Mouse (Mus musculus): ENCODE data around the gene Arcn1. TPM values are rescaled to one million over a fixed set of nuclear protein-coding genes. Genes with fewer than 3 reads are reported as not detected.
"Not testable (repeated sequence)": the region's sequence is repeated elsewhere in the genome, so short reads cannot be mapped to it uniquely, and the experiment has no call there.

Gene Arcn1
- 10 to 100 TPM; 85.4 to 85.5 TPM for total RNA-seq (2021)

- intact Hi-C loops (cut with DNase I): loop anchor here (5.0 kb wide), 1 partner anchor 45 kb away; no protein-coding TSS in a partner anchor
- DNase-seq (ENCODE audit: low spot score): peak; percentile 68
Observed at GRCm38 (mm10) chr9:44767101-44768028, at the start of gene Arcn1, which contains the start of gene Ift46. Arcn1 (minus strand) TSS chr9:44767845. Ift46 (plus strand) TSS chr9:44767908.

GRCm38 (mm10) chr9:44814179-44814578 is 46.5 kb upstream of the Arcn1 start:
- intact Hi-C loops (cut with DNase I): no loop called here
- DNase-seq (ENCODE audit: low spot score): no peak

- DNase-seq (ENCODE audit: low spot score): no peak
- intact Hi-C loops (cut with DNase I): no loop called here
Observed at GRCm38 (mm10) chr9:44810316-44810715, 42.7 kb upstream of the Arcn1 start.

- no peak for DNase-seq (ENCODE audit: low spot score)
- intact Hi-C loops (cut with DNase I): loop anchor here (10.0 kb wide), 1 partner anchor 363 kb away; the partner anchor contains the start of gene Foxr1
Observed at GRCm38 (mm10) chr9:44807778-44808177, 40.1 kb upstream of the Arcn1 start.

GRCm38 (mm10) chr9:44807141-44807540 is 39.5 kb upstream of the Arcn1 start:
- no peak for DNase-seq (ENCODE audit: low spot score)
- intact Hi-C loops (cut with DNase I): loop anchor here (10.0 kb wide), 1 partner anchor 362 kb away; the partner anchor contains the start of gene Foxr1

- DNase-seq (ENCODE audit: low spot score): no peak
- intact Hi-C loops (cut with DNase I): loop anchor here (10.0 kb wide), 1 partner anchor 361 kb away; the partner anchor contains the start of gene Foxr1
Observed at GRCm38 (mm10) chr9:44805536-44805935, 37.9 kb upstream of the Arcn1 start.

- intact Hi-C loops (cut with DNase I): loop anchor here (10.0 kb wide), 1 partner anchor 360 kb away; the partner anchor contains the start of gene Foxr1
- no peak for DNase-seq (ENCODE audit: low spot score)
Observed at GRCm38 (mm10) chr9:44804678-44805077, 37.0 kb upstream of the Arcn1 start.

GRCm38 (mm10) chr9:44802808-44803450 is 35.3 kb upstream of the Arcn1 start, which contains the start of gene Ttc36:
Ttc36 (minus strand) TSS chr9:44803072.
- intact Hi-C loops (cut with DNase I): loop anchor here (10.0 kb wide), 1 partner anchor 358 kb away; the partner anchor contains the start of gene Foxr1
- no peak for DNase-seq (ENCODE audit: low spot score)

GRCm38 (mm10) chr9:44801669-44802068 is 34.0 kb upstream of the Arcn1 start:
- intact Hi-C loops (cut with DNase I): loop anchor here (10.0 kb wide), 1 partner anchor 357 kb away; the partner anchor contains the start of gene Foxr1
- DNase-seq (ENCODE audit: low spot score): no peak

- intact Hi-C loops (cut with DNase I): loop anchor here (10.0 kb wide), 1 partner anchor 355 kb away; the partner anchor contains the start of gene Foxr1
Observed at GRCm38 (mm10) chr9:44799958-44800324, 32.3 kb upstream of the Arcn1 start.

GRCm38 (mm10) chr9:44799102-44799957 is 31.7 kb upstream of the Arcn1 start, which contains the start of gene Tmem25:
Tmem25 (minus strand) TSS chr9:44799307.
- DNase-seq (ENCODE audit: low spot score): peak; percentile 69
- intact Hi-C loops (cut with DNase I): no loop called here

More at GRCm38 (mm10) chr9:44799958-44800324, 32.3 kb upstream of the Arcn1 start:
- no peak for DNase-seq (ENCODE audit: low spot score)

- DNase-seq (ENCODE audit: low spot score): no peak
- intact Hi-C loops (cut with DNase I): no loop called here
Observed at GRCm38 (mm10) chr9:44798298-44798697, 30.7 kb upstream of the Arcn1 start.

- DNase-seq (ENCODE audit: low spot score): no peak
- intact Hi-C loops (cut with DNase I): no loop called here
Observed at GRCm38 (mm10) chr9:44792842-44793241, 25.2 kb upstream of the Arcn1 start.

- DNase-seq (ENCODE audit: low spot score): peak; percentile 87
- intact Hi-C loops (cut with DNase I): loop anchor here (5.0 kb wide), 1 partner anchor 109 kb away; the partner anchor contains the start of gene Kmt2a
Observed at GRCm38 (mm10) chr9:44772750-44773651, 5.4 kb upstream of the Arcn1 start.

- DNase-seq (ENCODE audit: low spot score): no peak
- intact Hi-C loops (cut with DNase I): loop anchor here (5.0 kb wide), 1 partner anchor 110 kb away; the partner anchor contains the start of gene Kmt2a
Observed at GRCm38 (mm10) chr9:44772392-44772749, 4.7 kb upstream of the Arcn1 start.

- no peak for DNase-seq (ENCODE audit: low spot score)
- intact Hi-C loops (cut with DNase I): loop anchor here (5.0 kb wide), 1 partner anchor 111 kb away; the partner anchor contains the start of gene Kmt2a
Observed at GRCm38 (mm10) chr9:44771376-44771775, 3.7 kb upstream of the Arcn1 start.

GRCm38 (mm10) chr9:44768029-44768394 is 367 bp upstream of the Arcn1 start:
- intact Hi-C loops (cut with DNase I): loop anchor here (5.0 kb wide), 1 partner anchor 46 kb away; no protein-coding TSS in a partner anchor

GRCm38 (mm10) chr9:44760873-44761272 is 6.8 kb downstream of the Arcn1 start:
- intact Hi-C loops (cut with DNase I): no loop called here
- DNase-seq (ENCODE audit: low spot score): no peak

More at GRCm38 (mm10) chr9:44768029-44768394, 367 bp upstream of the Arcn1 start:
- not testable (repeated sequence) for DNase-seq (ENCODE audit: low spot score)

Data from heart, postnatal 25 days (tissue).